In the genomic region with DNA sequence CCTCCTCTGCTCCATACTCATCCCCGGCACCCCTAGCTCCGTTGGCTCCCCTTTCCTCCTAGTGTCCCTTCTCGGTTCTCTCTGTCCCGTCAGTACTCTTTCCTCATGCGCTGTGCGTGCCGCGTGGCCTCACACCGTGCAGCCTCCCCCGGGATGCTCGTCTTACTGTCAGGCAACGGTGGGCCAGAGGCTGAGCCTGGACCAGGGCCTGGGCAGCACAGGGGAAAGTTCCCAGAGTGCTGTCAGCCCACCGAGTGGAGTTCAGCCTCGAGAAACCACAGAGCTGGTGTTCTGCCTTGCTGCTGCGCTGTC, we compare ENCODE assay signal across 8 mouse cellular contexts. TPM values are rescaled to one million over a fixed set of nuclear protein-coding genes. Genes with fewer than 3 reads are reported as not detected.
DNase-seq lines count a peak whose midpoint lies in the region; ATAC-seq lines count a peak whose summit lies in the region.

No protein-coding gene starts in this region.

- peak overlapping the region; percentile 83 for H3K4me3 ChIP-seq in neural tube, embryonic 14.5 days (ENCODE audit: low read depth, low read length)

- intact Hi-C loops in left cerebral cortex, postnatal 4 days (cut with DNase I), result no loop called here
- intact Hi-C loops in left cerebral cortex, postnatal 36 days (cut with DNase I), result loop anchor here (5.0 kb wide), 1 partner anchor 79 kb away; a partner anchor contains a TSS
- intact Hi-C loops in gastrocnemius, postnatal 14 days (cut with DNase I; ENCODE audit: low total_unique reads), result no loop called here

- H3K9ac ChIP-seq in neural tube, embryonic 14.5 days (replicated peaks; ENCODE audit: low read depth, low read length), result peak overlapping the region; percentile 83

- H3K4me2 ChIP-seq in neural tube, embryonic 14.5 days (ENCODE audit: low read depth, low read length), result peak overlapping the region; percentile 96

- H3K36me3 ChIP-seq in neural tube, embryonic 14.5 days (ENCODE audit: control insufficient read depth, insufficient read depth, low read length), result no peaks in the 10 kb centered on the region

- no peaks in the 10 kb centered on the region for H3K27me3 ChIP-seq in neural tube, embryonic 14.5 days (ENCODE audit: control insufficient read depth, insufficient read depth, low read length)

- WGBS in neural tube, embryonic 14.5 days, result 0% methylated on average over 15 of the region's 15 CpGs

- ATAC-seq in neural tube, embryonic 14.5 days (ENCODE audit: low read depth), result no peak; the same call in 1 of the 2 replicates

- no peaks in the 10 kb centered on the region for H3K9me3 ChIP-seq in neural tube, embryonic 14.5 days (ENCODE audit: control insufficient read depth, low read length)

- peaks cover 21% of the 10 kb centered on the region for H3K4me1 ChIP-seq in neural tube, embryonic 14.5 days (ENCODE audit: control insufficient read depth, insufficient read depth, low read length)

- H3K27ac ChIP-seq in neural tube, embryonic 14.5 days (ENCODE audit: low read depth, low read length), result no peak overlapping the region; the same call in 1 of the 2 replicates

- peak; percentile 34 for DNase-seq in left cerebral cortex, postnatal 4 days
- DNase-seq in left cerebral cortex, postnatal 36 days (ENCODE audit: low spot score in 2 of 2), result no peak
- peak; percentile 29 for DNase-seq in c-Kit-negative CD71-positive TER-119-positive erythroid progenitor cells, embryonic 14.5 days (ENCODE audit: low read depth, low spot score)
- DNase-seq in gastrocnemius, postnatal 14 days, result peak; percentile 9
- peak; percentile 36 for DNase-seq in liver
- no peak for DNase-seq in thymus, postnatal 10 days (ENCODE audit: low spot score in 2 of 2)
- no peak for DNase-seq in urinary bladder, postnatal 14 days (ENCODE audit: low spot score)

RNA-seq across cellular contexts. Expression of a gene that starts 0.5 kb away (rescaled TPM):
- total RNA-seq in left cerebral cortex, postnatal 4 days (2021), result 10 to 100 TPM; 12.7 to 12.8 TPM
- 10 to 100 TPM; 13.8 to 17.2 TPM for total RNA-seq in left cerebral cortex, postnatal 36 days (2021)
- total RNA-seq in gastrocnemius, postnatal 14 days (2021), result 1 to 10 TPM; 5.1 to 6.6 TPM
- 14.8 and 15.8 TPM in 2 replicates for polyA plus RNA-seq in neural tube, embryonic 14.5 days (2014; fragmentation: Nextera tagmentation; extraction: Ambion mirVana)

Comparison
In these comparisons a context has a peak if more than half of its experiments do, and no peak if none do; other contexts are left out.
1. DNase-seq: peak in left cerebral cortex, postnatal 4 days (single experiment), c-Kit-negative CD71-positive TER-119-positive erythroid progenitor cells, embryonic 14.5 days (single experiment), gastrocnemius, postnatal 14 days (single experiment) and liver (single experiment); none in left cerebral cortex, postnatal 36 days (0 of 2), thymus, postnatal 10 days (0 of 2) and urinary bladder, postnatal 14 days (single experiment).